Mouse (Mus musculus): Measurements from ENCODE around the gene Adgrf3. TPM values are rescaled to one million over a fixed set of nuclear protein-coding genes. Genes with fewer than 3 reads are reported as not detected.

Gene Adgrf3
- polyA plus RNA-seq, 1 experiment = not detected

DNA sequence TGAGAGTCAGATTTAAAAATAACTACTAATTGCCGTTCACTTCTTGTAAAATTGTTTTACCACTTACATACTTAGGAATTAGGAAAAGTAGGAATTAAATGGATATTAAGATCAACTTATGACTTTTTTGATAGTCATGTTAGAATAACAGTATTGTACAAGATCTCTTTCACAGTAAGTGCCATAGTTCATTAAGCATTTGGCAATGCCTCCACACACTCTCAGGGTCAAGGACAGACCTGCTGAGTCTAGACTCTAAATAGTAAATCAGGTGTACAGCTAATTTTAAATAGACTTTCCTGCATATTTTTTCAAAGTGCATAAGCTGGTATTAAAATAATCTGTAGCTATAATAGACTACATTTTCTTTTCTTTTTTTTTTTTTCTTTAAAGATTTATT, 53.1 kb downstream of the Adgrf3 start:
- Histone ChIP-seq H3K9me3 (replicated peaks; ENCODE audit: control insufficient read depth, insufficient read depth, low read length, poor library complexity, severe bottlenecking) (no peaks in the 10 kb centered on the region), H3K27me3 (ENCODE audit: control insufficient read depth, insufficient read depth, low read length, poor library complexity, severe bottlenecking) (no peaks in the 10 kb centered on the region), H3K36me3 (ENCODE audit: control insufficient read depth, insufficient read depth, low read length, poor library complexity, severe bottlenecking) (no peaks in the 10 kb centered on the region), H3K9ac (ENCODE audit: low read depth, poor library complexity, severe bottlenecking) (no peak overlapping the region), H3K4me1 (ENCODE audit: control insufficient read depth, insufficient read depth, low read length) (no peaks in the 10 kb centered on the region), H3K4me3 (ENCODE audit: low read depth, low read length) (no peak overlapping the region), H3K27ac (ENCODE audit: insufficient read depth, low read length) (no peak overlapping the region)
- TF ChIP-seq POLR2A (IDR thresholded peaks at IDR 0.05; ENCODE audit: insufficient read depth, low read length) = no peak
- TF ChIP-seq EP300 (IDR thresholded peaks at IDR 0.05; ENCODE audit: insufficient read depth, low read depth, low read length) = no peak
- TF ChIP-seq CTCF (IDR thresholded peaks at IDR 0.05; ENCODE audit: low read depth, low read length) = no peak

DNA sequence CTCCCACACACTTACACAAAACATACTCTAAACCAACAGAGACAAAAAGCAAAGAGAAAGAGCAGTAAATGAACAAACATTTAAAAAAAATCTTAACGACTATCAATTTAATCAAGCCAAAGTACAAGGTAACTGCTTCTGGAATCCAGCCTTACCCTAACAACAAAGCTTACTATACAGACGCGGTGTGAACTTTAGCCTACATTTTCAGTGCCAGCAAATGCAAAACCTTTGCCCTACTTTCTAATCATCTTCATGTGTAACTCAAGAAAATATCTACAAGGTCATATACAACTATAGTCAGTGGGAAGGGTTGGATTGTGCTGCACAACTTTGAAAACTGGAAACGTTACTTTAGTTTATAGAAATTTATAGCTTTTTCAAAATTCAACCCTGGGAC, 53.5 kb downstream of the Adgrf3 start:
- Histone ChIP-seq H3K27me3 (ENCODE audit: control insufficient read depth, insufficient read depth, low read length, poor library complexity, severe bottlenecking) (no peaks in the 10 kb centered on the region), H3K27ac (ENCODE audit: insufficient read depth, low read length) (no peak overlapping the region), H3K9me3 (replicated peaks; ENCODE audit: control insufficient read depth, insufficient read depth, low read length, poor library complexity, severe bottlenecking) (no peaks in the 10 kb centered on the region), H3K9ac (ENCODE audit: low read depth, poor library complexity, severe bottlenecking) (no peak overlapping the region), H3K4me3 (ENCODE audit: low read depth, low read length) (no peak overlapping the region), H3K4me1 (ENCODE audit: control insufficient read depth, insufficient read depth, low read length) (no peaks in the 10 kb centered on the region), H3K36me3 (ENCODE audit: control insufficient read depth, insufficient read depth, low read length, poor library complexity, severe bottlenecking) (no peaks in the 10 kb centered on the region)
- TF ChIP-seq CTCF (IDR thresholded peaks at IDR 0.05; ENCODE audit: low read depth, low read length) = no peak
- TF ChIP-seq EP300 (IDR thresholded peaks at IDR 0.05; ENCODE audit: insufficient read depth, low read depth, low read length) = no peak
- TF ChIP-seq POLR2A (IDR thresholded peaks at IDR 0.05; ENCODE audit: insufficient read depth, low read length) = no peak

DNA sequence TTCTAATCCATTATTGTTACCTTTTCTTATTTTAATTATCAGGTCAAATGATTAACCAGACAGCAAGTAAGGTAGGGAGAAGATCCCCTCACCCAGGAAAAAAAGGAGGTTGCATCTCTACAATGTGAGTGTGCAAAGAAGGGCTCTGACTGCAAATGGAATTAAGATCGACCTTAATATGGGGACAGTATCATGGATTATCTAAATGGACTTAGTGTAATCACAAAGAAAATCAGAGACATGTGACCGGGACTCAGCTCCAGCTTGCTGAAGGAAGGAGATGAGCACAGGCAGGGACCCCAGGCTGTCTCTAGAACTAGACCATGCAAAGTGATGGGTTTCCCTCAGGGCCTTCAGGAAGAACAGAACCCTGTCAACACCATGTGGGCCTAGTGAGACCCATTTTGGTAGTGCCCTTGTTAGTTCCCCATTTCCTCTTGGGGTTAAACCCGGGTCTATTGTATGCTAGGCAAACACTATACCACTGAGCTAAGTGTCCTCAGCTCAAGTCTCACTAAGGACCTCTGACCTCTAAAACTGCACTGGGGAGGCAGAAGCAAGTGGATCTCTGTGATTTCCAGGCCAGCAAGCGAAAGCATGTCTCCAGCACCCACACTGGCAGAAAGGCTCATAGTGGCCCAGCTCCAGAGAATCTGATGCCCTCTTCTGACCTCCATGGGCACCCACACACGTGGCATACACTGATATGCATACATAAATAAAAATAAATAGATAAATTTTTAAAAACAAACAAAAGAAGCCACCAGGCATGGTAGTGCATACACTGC, 57.2 kb downstream of the Adgrf3 start:
- no peak for TF ChIP-seq EP300 (IDR thresholded peaks at IDR 0.05; ENCODE audit: insufficient read depth, low read depth, low read length)

DNA sequence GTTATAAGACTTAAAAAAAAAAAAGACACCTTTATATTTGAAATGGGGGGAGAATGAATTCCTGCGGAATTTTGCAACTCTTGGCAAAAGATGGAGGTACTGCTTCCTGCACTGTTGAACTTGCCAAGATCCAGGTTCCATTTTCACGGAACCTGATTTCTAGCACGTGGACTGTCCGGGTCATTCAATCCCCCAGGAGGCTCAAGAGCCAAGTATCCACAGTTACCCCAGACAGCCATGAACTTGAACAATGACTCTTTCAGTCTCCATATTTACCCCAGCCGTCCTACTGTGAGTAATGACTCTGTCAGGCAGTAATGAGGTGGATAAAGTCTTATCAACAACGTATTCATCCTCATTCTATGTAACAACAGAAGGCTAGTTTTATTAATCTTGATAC, 59.0 kb downstream of the Adgrf3 start:
- Histone ChIP-seq H3K36me3 (ENCODE audit: control insufficient read depth, insufficient read depth, low read length, poor library complexity, severe bottlenecking) (peaks cover 2% of the 10 kb centered on the region), H3K9me3 (replicated peaks; ENCODE audit: control insufficient read depth, insufficient read depth, low read length, poor library complexity, severe bottlenecking) (no peaks in the 10 kb centered on the region), H3K4me1 (ENCODE audit: control insufficient read depth, insufficient read depth, low read length) (no peaks in the 10 kb centered on the region), H3K4me3 (ENCODE audit: low read depth, low read length) (no peak overlapping the region), H3K27me3 (ENCODE audit: control insufficient read depth, insufficient read depth, low read length, poor library complexity, severe bottlenecking) (no peaks in the 10 kb centered on the region), H3K27ac (ENCODE audit: insufficient read depth, low read length) (no peak overlapping the region), H3K9ac (ENCODE audit: low read depth, poor library complexity, severe bottlenecking) (no peak overlapping the region)
- TF ChIP-seq CTCF (IDR thresholded peaks at IDR 0.05; ENCODE audit: low read depth, low read length) (no peak), EP300 (IDR thresholded peaks at IDR 0.05; ENCODE audit: insufficient read depth, low read depth, low read length) (no peak), POLR2A (IDR thresholded peaks at IDR 0.05; ENCODE audit: insufficient read depth, low read length) (no peak)

More for the DNA sequence above, 57.2 kb downstream of the Adgrf3 start:
- H3K27me3 ChIP-seq (ENCODE audit: control insufficient read depth, insufficient read depth, low read length, poor library complexity, severe bottlenecking) = no peaks in the 10 kb centered on the region
- no peak overlapping the region for H3K27ac ChIP-seq (ENCODE audit: insufficient read depth, low read length)
- no peak overlapping the region for H3K9ac ChIP-seq (ENCODE audit: low read depth, poor library complexity, severe bottlenecking)
- H3K4me1 ChIP-seq (ENCODE audit: control insufficient read depth, insufficient read depth, low read length) = no peaks in the 10 kb centered on the region
- H3K4me3 ChIP-seq (ENCODE audit: low read depth, low read length) = no peak overlapping the region
- no peaks in the 10 kb centered on the region; the same call in 1 of the 2 replicates for H3K36me3 ChIP-seq (ENCODE audit: control insufficient read depth, insufficient read depth, low read length, poor library complexity, severe bottlenecking)
- no peaks in the 10 kb centered on the region for H3K9me3 ChIP-seq (replicated peaks; ENCODE audit: control insufficient read depth, insufficient read depth, low read length, poor library complexity, severe bottlenecking)

Other genes starting within 250 kb of the Adgrf3 start
- gene Il6, start 192.6 kb downstream of the Adgrf3 start, polyA plus RNA-seq (2011; ENCODE audit: insufficient read depth, insufficient read length, low read depth, missing spikeins) = not detected in 2 replicates
- gene Tyms, start 132.1 kb downstream of the Adgrf3 start, polyA plus RNA-seq (2011; ENCODE audit: insufficient read depth, insufficient read length, low read depth, missing spikeins) = 82.8 and 94.5 TPM in 2 replicates
- 0.67 and 1.0 TPM in 2 replicates for gene Garem2, start 100.6 kb downstream of the Adgrf3 start, polyA plus RNA-seq (2011; ENCODE audit: insufficient read depth, insufficient read length, low read depth, missing spikeins)
- gene 3110082J24Rik, start 99.6 kb downstream of the Adgrf3 start, polyA plus RNA-seq (2011; ENCODE audit: insufficient read depth, insufficient read length, low read depth, missing spikeins) = not detected in 2 replicates
- gene Hadha, start 50.6 kb downstream of the Adgrf3 start, polyA plus RNA-seq (2011; ENCODE audit: insufficient read depth, insufficient read length, low read depth, missing spikeins) = 59.3 and 65.7 TPM in 2 replicates
- 44.7 and 45.3 TPM in 2 replicates for gene Hadhb, start 50.5 kb downstream of the Adgrf3 start, polyA plus RNA-seq (2011; ENCODE audit: insufficient read depth, insufficient read length, low read depth, missing spikeins)
- gene Selenoi, start 26.9 kb upstream of the Adgrf3 start, polyA plus RNA-seq (2011; ENCODE audit: insufficient read depth, insufficient read length, low read depth, missing spikeins) = 38.3 and 41.6 TPM in 2 replicates
- gene Drc1, start 75.7 kb upstream of the Adgrf3 start, polyA plus RNA-seq (2011; ENCODE audit: insufficient read depth, insufficient read length, low read depth, missing spikeins) = 1.1 and 2.0 TPM in 2 replicates